Mouse (Mus musculus) splenic B cell, adult 2 months (primary cell): ENCODE results near the gene Bcl2a1d.
"Not testable (repeated sequence)": the region's sequence is repeated elsewhere in the genome, so short reads cannot be mapped to it uniquely, and the experiment has no call there.

Experiments used
- DNase-seq: peaks from one replicate; pipeline ENCODE4 v3.0.0-alpha.2; 2011; ENCODE audit warnings: low read depth, low spot score
- H3K27me3 ChIP-seq: 2 replicates; pipeline ENCODE4 v1.6.1; 2012; ENCODE audit warnings: mild to moderate bottlenecking, low read length, moderate library complexity, mixed read lengths; ENCODE audit not compliant: control insufficient read depth, poor library complexity, insufficient read depth, severe bottlenecking
- H3K36me3 ChIP-seq: 2 replicates; pipeline ENCODE4 v1.6.1; 2012; ENCODE audit warnings: mild to moderate bottlenecking, low read length, moderate library complexity, mixed read lengths; ENCODE audit not compliant: control insufficient read depth, poor library complexity, insufficient read depth, severe bottlenecking

Gene Bcl2a1d

DNA sequence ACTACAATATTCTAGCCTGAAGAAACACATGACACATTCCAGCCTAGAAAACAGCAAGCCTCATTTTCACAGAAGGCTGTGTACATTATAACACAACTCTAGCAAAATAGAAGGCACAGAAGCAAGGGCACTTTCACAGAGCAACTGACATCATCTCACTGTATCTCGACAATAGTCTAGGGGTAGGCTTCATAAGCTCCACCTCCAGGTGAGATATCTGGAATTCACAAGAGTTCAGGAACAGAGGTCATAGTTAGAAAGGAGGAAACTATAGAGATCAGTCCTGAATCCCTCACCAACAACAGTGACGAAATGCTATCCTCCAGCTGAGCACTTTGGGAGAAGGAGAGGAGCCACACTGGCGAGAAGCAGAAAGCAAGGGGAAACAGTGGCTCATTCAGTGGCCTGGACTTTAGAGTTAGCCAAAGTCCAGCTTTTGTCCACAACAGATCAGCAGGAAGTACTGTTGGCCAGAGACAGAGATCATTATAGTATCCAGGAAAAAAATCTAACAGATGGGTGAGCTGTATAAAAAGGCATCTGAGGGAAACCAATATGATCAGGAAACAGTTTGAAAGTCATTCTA, 19.5 kb downstream of the Bcl2a1d start:
- not testable (repeated sequence) for H3K36me3 ChIP-seq, DNase-seq, H3K27me3 ChIP-seq

DNA sequence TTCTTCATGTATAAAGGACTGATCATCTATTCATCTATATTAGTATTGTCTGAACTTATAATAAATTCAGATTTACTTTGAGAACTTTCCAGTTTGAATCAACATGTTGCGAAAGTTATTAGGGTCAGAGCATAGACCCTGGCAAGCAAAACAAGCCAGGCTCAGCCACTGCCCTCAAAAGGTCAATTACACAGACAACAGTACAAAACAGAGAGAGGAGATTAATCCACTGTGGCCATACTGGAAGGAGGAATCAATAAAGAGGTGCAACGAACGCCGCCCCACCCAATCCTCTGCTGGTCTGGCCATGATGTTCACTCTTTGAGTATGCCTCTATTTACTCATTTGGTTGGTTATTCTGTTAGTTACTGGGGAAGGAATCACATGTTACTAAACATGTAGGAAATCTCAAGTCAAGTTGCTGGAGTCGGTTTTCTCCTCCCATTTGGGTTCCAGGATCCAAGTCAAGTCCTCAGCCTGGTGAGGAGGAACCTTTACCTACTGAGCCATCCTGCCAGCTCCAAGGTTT, 20.7 kb downstream of the Bcl2a1d start:
- not testable (repeated sequence) for H3K27me3 ChIP-seq, DNase-seq, H3K36me3 ChIP-seq

DNA sequence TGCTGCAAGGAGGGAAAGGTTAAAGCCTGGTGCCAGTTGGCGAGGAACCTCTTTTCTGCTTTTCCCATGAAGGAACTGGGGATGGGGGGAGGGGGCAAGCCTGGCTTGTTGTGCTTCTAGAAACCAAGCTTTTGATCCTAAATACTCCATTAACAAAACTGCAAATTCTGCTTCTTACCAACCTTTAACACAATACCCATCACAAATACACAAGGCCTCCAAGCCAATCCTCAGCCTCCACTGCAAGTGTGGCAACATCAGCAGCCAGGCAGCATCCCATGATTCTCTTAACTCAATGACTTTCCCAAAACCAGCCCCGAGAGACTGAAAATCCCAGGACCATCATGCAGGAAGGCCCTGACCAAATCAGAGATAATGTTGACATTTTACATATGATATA, 21.3 kb downstream of the Bcl2a1d start:
- not testable (repeated sequence) for H3K36me3 ChIP-seq, DNase-seq, H3K27me3 ChIP-seq

DNA sequence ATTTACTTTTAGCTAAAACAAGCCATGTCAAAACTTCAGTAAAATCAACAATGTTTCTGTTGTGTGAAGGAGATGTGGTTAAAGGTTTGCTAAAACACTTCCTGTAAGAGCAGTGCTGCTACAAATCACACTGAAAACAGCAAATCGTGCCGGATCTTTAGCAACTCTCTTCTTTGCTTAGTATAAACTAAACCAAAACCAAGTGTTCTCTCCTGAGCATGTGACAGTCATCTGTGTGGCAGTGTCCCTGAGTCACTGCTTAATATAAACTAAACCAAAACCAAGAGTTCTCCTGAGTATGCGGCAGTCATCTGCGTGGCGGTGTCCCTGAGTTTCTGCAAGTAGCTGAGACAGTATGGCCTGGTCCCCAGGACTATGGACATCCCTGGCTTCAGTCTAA, 21.9 kb downstream of the Bcl2a1d start:
- H3K36me3 ChIP-seq, H3K27me3 ChIP-seq, DNase-seq: not testable (repeated sequence)

DNA sequence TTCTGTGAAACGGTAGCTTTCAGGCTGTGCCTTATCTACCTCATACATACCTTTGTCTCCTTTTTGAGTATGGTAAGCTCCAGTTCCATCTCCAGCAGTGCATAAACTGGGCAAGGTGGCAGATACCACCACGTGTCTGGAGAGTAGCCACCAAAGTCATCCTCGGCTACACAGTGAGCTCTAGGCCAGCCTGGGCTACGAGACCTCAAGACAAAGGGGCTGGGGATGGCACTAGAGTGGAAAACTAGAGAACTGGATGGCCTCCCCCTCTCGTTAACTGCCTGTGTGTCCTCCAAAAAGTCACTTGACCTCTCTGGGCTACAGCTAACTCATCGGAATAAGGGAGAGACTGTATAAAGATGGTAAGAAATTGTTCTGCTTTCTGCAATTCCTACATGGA, 22.4 kb downstream of the Bcl2a1d start:
- DNase-seq = no peak
- H3K36me3 ChIP-seq = no peaks in the 10 kb centered on the region
- H3K27me3 ChIP-seq = no peaks in the 10 kb centered on the region

DNA sequence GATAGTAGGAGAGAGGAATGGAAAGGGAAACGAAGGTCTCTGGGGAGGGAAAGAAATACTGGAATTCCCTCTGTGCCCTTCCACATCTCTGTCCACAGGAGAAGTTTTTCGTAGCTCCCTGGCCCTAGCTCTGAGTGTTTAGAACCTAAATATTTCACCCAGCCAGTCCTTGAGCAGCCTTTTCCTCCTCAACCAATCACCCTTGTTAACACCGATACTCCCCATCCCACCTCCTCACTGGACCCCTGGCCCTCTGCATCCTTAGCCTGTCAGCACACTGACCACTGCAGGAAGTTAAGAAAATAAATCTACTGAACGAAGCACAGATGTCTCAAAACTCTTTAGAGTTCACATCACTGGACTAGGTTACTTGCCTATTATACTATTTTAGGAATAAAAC, 25.0 kb downstream of the Bcl2a1d start:
- no peaks in the 10 kb centered on the region for H3K36me3 ChIP-seq

DNA sequence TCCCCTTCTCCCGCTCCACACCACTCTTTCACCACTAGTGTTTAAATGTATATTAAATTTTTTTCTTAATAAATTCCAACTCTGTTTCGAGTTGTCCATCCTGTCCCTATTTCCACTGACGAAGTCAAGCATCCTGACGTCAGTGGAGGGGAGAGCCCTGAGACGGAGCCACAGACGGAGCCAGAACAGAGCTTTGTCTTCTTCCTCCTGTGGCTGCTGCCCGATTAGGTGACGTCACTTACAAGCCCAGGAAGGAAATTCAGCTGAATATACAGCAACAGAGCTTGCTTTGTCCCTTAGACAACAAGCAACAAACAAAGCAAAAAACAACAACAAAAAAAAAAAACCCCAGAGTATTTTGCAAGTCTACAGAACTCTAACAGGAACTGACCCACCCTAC, 26.6 kb downstream of the Bcl2a1d start:
- not testable (repeated sequence) for DNase-seq, H3K27me3 ChIP-seq, H3K36me3 ChIP-seq

More for the DNA sequence above, 25.0 kb downstream of the Bcl2a1d start:
- H3K27me3 ChIP-seq = no peaks in the 10 kb centered on the region
- no peak for DNase-seq

DNA sequence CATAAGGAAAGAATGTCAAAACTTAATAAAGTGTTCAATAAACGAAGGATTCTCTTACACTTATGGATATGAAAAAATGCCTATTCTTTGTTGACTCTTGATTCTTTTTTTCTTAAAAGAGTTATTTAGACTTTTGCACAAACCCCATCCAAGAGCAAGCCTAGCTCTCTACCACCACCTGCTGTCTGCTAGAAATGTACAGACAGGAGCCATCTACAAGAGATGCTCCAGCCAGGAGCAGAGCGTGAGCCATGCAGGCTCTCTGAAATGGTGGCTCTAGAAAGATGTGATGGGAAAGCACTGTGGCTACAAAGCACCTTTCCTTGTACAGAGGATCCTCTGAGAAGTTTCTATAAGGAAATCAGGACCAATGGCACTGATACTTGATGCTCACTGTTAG, 33.0 kb downstream of the Bcl2a1d start:
- not testable (repeated sequence) for H3K36me3 ChIP-seq, DNase-seq, H3K27me3 ChIP-seq

DNA sequence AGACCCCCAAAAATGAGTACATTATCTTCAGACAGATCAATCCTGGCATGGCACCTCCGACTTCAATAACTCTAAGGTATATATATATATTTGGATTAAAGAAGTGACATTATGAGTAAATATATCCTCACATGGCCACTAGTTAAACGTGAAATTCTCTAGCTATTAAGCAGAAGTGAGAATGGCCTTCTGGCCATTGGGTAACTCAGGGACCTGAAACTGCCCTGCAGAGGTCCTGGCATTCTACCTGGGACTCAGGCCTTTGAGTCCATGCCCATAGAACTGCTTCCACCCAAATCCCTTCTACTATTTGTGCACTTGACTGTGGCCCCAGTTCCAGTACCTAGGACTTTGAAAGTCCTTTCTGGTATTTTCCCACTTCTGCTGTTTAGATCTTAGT, 40.4 kb downstream of the Bcl2a1d start:
- H3K36me3 ChIP-seq, H3K27me3 ChIP-seq, DNase-seq: not testable (repeated sequence)

DNA sequence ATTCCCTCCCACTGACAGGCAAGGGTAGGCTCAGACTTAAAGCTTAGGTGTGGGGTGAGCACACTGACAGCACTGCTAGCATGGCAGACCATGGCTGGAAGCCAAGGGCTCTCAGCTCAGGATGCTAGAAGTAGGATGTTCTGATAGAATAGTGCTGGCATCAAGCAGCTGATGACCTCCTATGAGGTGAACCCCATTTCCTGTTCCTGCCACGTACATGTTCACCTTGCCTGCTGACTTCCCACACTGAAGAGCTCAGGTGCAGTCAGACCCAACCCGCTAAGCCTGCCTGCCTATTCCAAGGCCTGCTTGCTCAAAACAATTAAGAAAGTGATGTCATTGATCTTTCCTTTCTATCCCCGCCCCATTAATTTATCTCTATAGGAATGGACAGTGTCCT, 42.3 kb downstream of the Bcl2a1d start:
- DNase-seq, H3K36me3 ChIP-seq, H3K27me3 ChIP-seq: not testable (repeated sequence)

DNA sequence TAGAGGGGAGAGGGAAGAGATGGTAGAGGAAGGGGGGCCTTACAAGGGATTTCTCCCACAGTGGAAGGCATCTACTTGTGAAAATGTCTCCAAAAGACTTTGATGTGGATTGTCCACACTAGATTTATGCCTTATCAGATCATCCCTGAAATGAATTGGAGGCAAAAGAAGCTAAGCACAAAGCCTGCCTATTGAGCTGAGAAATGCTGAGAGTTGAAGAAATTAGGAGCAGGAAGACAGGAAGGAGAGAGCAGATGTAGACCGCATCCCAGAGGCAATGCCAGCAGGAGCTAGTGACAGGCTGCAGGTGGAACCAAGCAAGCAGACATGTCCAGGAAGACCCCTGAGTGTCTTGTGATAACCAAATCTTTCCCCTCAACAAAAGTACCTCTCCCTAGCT, 45.0 kb downstream of the Bcl2a1d start:
- DNase-seq, H3K27me3 ChIP-seq: not testable (repeated sequence)

More for the DNA sequence above, 45.0 kb downstream of the Bcl2a1d start:
- not testable (repeated sequence) for H3K36me3 ChIP-seq
